Mouse (Mus musculus) limb, embryonic 14.5 days (tissue): ENCODE results near the gene Sash3. TPM values are rescaled to one million over a fixed set of nuclear protein-coding genes. Genes with fewer than 3 reads are reported as not detected.

Experiments
- ATAC-seq: fragments of 200-750 bp; cut with Nextera tagmentation; 2 replicates; pipeline ENCODE4 v1.8.0; 2017; ENCODE audit warnings: low read depth, moderate number of reproducible peaks, moderate TSS enrichment; ENCODE audit not compliant: low FRiP score
- DNase-seq: peaks from one replicate; pipeline ENCODE4 v3.0.0-alpha.2; 2015; ENCODE audit warnings: low spot score
- H3K27ac ChIP-seq: fragments of 300-500 bp; sonication (generic); replicated peaks from 2 replicates; pipeline ENCODE4 v1.5.1; 2014; ENCODE audit warnings: low read depth, mild to moderate bottlenecking, low read length, moderate library complexity, mixed read lengths
- H3K27me3 ChIP-seq: fragments of 300-500 bp; sonication (generic); 2 replicates; pipeline ENCODE4 v1.6.1; 2014; ENCODE audit warnings: low read length, mixed read lengths; ENCODE audit not compliant: control insufficient read depth, insufficient read depth
- H3K36me3 ChIP-seq: fragments of 300-500 bp; sonication (generic); 2 replicates; pipeline ENCODE4 v1.6.1; 2014; ENCODE audit warnings: mild to moderate bottlenecking, low read length, moderate library complexity, mixed read lengths; ENCODE audit not compliant: control insufficient read depth, insufficient read depth
- H3K4me1 ChIP-seq: fragments of 300-500 bp; sonication (generic); 2 replicates; pipeline ENCODE4 v1.6.1; 2014; ENCODE audit warnings: antibody characterized with exemption, low read length, mixed read lengths; ENCODE audit not compliant: control insufficient read depth, insufficient read depth
- H3K4me2 ChIP-seq: fragments of 300-500 bp; sonication (generic); replicated peaks from 2 replicates; pipeline ENCODE4 v1.6.1; 2014; ENCODE audit warnings: low read depth, mild to moderate bottlenecking, low read length, moderate library complexity; ENCODE audit not compliant: severe bottlenecking
- H3K4me3 ChIP-seq: fragments of 300-500 bp; sonication (generic); replicated peaks from 2 replicates; pipeline ENCODE4 v1.5.1; 2014; ENCODE audit warnings: low read length
- H3K9ac ChIP-seq: fragments of 300-500 bp; sonication (generic); 2 replicates; pipeline ENCODE4 v1.6.1; 2014; ENCODE audit warnings: mild to moderate bottlenecking, low read depth, low read length, moderate library complexity; ENCODE audit not compliant: severe bottlenecking
- H3K9me3 ChIP-seq: fragments of 300-500 bp; sonication (generic); 2 replicates; pipeline ENCODE4 v1.6.1; 2016; ENCODE audit warnings: low read length; ENCODE audit not compliant: control insufficient read depth
- POLR2A ChIP-seq: fragments of 200-500 bp; IDR thresholded peaks from 2 replicates; pipeline ENCODE4 v1.8.0; 2012; ENCODE audit warnings: inconsistent platforms, mild to moderate bottlenecking, moderate library complexity, borderline replicate concordance; ENCODE audit not compliant: insufficient read depth, insufficient read length; ENCODE audit errors: extremely low read depth
- WGBS: fragments of 180-500 bp; shearing (Covaris S2); extraction: QIAGEN DNeasy Blood & Tissue Kit; methylation state at CpG from one replicate; pipeline ENCODE4 v1.1.7; 2014; 5-methylcytosine and 5-hydroxymethylcytosine counted together
- polyA plus RNA-seq, 2 experiments: library from polyadenylated mRNA; depleted of rRNA in 1 of 2; stranded (reverse) in 1 of 2; unstranded in 1 of 2; fragments of >200 nt; fragmentation: Nextera tagmentation in 1 of 2; extraction: Ambion mirVana in 1 of 2; gene quantifications; 2 replicates each; pipeline versions ENCODE4 v1.2.1 to v1.2.3; 2012 to 2014

Gene Sash3
- polyA plus RNA-seq, 2 experiments = 2.1 to 3.9 TPM

DNA sequence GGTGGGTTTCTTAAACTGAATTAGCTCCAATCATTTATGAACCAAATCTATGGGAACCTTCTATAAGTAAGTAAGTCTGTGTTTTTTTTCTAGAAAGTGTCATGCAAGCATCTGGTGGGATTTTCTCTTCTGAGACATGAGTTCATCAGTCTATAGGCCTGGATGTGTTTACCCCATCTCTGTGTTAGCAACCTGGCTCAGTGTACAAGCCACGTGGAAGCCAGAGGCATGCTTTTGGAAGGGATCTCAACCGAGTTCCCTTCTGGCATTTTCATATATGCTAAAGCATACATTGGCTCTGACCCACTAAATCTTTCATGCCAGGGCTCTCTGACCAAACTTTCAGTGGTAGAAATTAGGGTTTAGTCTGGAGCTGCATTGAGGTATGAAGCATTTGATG, 7.7 kb downstream of the Sash3 start:
- no peak overlapping the region for H3K4me3 ChIP-seq
- DNase-seq (no peak), ATAC-seq (no peak)
- WGBS = 66% methylated on average over 2 of the region's 2 CpGs
- no peaks in the 10 kb centered on the region for H3K27me3 ChIP-seq
- no peak overlapping the region for H3K4me2 ChIP-seq
- H3K4me1 ChIP-seq = no peaks in the 10 kb centered on the region
- H3K27ac ChIP-seq = no peak overlapping the region
- no peak for TF ChIP-seq POLR2A
- H3K9ac ChIP-seq = no peak overlapping the region
- H3K36me3 ChIP-seq = no peaks in the 10 kb centered on the region
- no peaks in the 10 kb centered on the region for H3K9me3 ChIP-seq

- H3K36me3 ChIP-seq = no peaks in the 10 kb centered on the region
- ATAC-seq = no peak
- WGBS = 86% methylated on average over 6 of the region's 6 CpGs
- no peaks in the 10 kb centered on the region for H3K4me1 ChIP-seq
- no peaks in the 10 kb centered on the region for H3K9me3 ChIP-seq
- TF ChIP-seq POLR2A = no peak
- H3K9ac ChIP-seq = no peak overlapping the region
- no peak for DNase-seq
- H3K4me3 ChIP-seq = no peak overlapping the region
- no peak overlapping the region for H3K27ac ChIP-seq
- H3K4me2 ChIP-seq = no peak overlapping the region
- no peaks in the 10 kb centered on the region for H3K27me3 ChIP-seq
Measured at GRCm38 (mm10) chrX:48155489-48155888, 9.3 kb downstream of the Sash3 start.

DNA sequence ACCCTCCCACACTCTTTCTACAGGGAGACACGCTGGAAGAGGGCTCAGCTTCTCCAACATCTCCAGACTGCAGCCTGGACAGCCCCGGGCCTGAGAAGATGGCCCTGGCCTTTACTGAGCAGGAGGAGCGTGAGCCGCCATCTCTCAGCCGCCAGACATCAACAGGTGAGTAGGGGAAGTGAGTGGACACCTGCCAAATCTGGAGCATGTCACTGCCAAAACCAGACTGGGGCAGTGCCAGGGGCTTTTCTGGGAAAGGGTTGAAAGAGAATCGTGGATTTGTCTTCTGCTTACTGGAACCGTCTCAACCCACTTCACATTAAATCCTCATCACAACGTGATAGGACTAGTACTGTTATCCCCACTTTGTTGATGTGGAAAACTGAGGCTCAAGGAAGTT, 11.2 kb downstream of the Sash3 start:
- Histone ChIP-seq H3K9ac (no peak overlapping the region), H3K4me1 (no peaks in the 10 kb centered on the region), H3K4me2 (no peak overlapping the region), H3K4me3 (no peak overlapping the region), H3K27me3 (no peaks in the 10 kb centered on the region), H3K9me3 (no peaks in the 10 kb centered on the region), H3K36me3 (no peaks in the 10 kb centered on the region), H3K27ac (no peak overlapping the region)
- ATAC-seq (no peak), DNase-seq (no peak)
- no peak for TF ChIP-seq POLR2A
- WGBS = 81% methylated on average over 8 of the region's 8 CpGs

DNA sequence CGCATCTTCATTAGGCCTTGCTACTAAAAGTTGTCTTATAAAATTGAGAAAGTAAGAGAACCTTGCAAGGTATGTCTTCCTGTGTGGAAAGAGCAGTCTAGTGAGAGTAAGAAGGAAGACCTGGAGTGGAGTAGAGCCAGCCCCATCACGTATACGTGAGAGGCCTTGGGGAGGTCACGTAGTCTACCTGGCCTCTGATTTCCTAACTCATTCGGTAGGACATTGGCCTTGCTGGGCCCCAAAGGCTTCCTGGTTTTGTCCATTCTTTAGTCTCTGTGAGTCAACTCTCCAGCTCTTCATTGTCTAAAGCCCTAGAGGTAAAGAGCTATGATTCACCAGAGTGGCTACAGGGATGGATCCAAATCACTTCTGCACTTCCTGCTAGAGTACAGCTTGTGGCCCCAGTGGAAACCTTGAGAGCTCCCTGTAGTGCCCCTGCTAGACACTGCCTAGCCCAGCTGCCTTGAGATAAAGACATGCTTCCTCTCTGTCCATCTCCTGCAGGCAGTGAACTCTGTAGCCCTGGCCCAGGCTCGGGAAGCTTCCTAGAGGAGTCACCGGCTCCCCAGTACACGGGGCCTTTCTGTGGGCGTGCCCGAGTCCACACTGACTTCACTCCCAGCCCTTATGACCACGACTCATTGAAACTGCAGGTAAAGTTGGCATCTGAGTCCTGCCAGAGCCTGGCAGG, 12.1 kb downstream of the Sash3 start:
- no peaks in the 10 kb centered on the region for H3K4me1 ChIP-seq
- H3K4me2 ChIP-seq = no peak overlapping the region
- 79% methylated on average over 10 of the region's 11 CpGs for WGBS

DNA sequence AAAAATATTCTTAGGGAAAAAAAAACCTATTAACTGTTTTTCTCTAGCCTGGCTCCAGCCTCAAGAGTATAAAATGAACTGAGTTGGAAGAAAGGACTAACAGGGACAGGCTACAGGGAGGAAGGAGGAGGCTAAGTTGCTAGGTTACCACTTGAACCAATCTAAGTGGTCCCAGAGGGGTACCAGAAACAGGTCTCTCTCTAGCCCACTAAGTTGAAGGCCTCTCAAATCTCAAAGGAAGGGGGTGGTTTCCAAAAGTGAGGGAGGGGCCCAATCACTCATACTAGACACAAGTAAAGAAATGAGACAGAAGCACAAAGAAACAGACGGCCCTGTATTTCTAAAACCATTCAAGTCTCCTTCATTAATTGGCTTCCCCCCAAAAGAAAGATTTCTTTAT, 23.7 kb downstream of the Sash3 start:
- Histone ChIP-seq H3K4me3 (no peak overlapping the region), H3K27ac (no peak overlapping the region), H3K4me2 (no peak overlapping the region), H3K36me3 (peaks cover 4% of the 10 kb centered on the region; the same call in 1 of the 2 replicates), H3K9me3 (no peaks in the 10 kb centered on the region), H3K4me1 (no peaks in the 10 kb centered on the region), H3K27me3 (no peaks in the 10 kb centered on the region), H3K9ac (no peak overlapping the region)
- 52% methylated on average over 1 of the region's 1 CpGs for WGBS
- TF ChIP-seq POLR2A = no peak
- ATAC-seq (no peak), DNase-seq (no peak)

More for the DNA sequence above, 12.1 kb downstream of the Sash3 start:
- Histone ChIP-seq H3K27ac (no peak overlapping the region), H3K36me3 (no peaks in the 10 kb centered on the region), H3K27me3 (no peaks in the 10 kb centered on the region), H3K4me3 (no peak overlapping the region), H3K9me3 (no peaks in the 10 kb centered on the region), H3K9ac (no peak overlapping the region)
- ATAC-seq = no peak
- DNase-seq = no peak
- TF ChIP-seq POLR2A = no peak
